Mouse (Mus musculus): ENCODE measurements around the gene Plod2. TPM values are rescaled to one million over a fixed set of nuclear protein-coding genes. Genes with fewer than 3 reads are reported as not detected.

Plod2 gene
- polyA plus RNA-seq, 1 experiment from 2014 or later = 15.7 TPM

DNA sequence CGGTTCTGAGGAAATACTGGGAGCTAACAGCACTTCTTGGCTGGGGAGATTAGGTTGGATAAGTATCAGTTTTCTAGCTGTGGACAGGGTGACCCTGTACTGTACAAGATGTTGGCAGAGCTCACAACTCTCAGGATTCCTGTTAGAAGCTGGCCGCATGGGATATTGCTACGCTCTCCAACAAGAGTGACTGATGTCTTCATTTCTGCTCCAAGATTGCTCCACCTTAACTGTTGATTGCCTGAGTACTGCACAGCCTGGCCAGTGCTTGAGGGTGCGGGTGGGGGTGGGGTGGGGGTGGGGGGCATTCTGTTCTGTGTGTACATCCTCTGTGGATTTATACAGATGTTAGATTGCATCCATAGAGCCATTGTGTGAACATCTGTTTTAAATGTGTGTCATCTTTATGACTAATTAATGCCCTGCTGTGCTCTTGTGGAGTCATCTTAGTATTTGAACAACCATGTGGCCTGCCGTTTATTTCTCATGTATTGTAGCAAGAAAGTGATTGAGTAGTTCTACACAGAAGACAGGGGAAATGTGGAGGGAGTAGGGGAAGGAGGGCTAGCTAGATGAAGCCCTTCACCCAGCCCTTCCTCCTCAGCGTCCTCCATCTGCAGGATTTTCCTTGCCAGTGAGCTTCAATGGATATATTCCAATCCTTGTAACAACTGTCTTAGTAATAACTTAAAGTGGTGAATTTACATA, 19.0 kb downstream of the Plod2 start:
- Histone ChIP-seq H3K9me3 (ENCODE audit: low read length) (no peaks in the 10 kb centered on the region), H3K4me3 (ENCODE audit: low read depth, low read length) (no peak overlapping the region), H3K36me3 (ENCODE audit: insufficient read depth, low read length) (no peaks in the 10 kb centered on the region), H3K4me2 (replicated peaks; ENCODE audit: low read depth, low read length) (no peak overlapping the region), H3K9ac (replicated peaks; ENCODE audit: low read depth) (no peak overlapping the region), H3K4me1 (ENCODE audit: insufficient read depth, low read depth, low read length) (no peaks in the 10 kb centered on the region), H3K27me3 (replicated peaks; ENCODE audit: insufficient read depth, low read length) (no peaks in the 10 kb centered on the region), H3K27ac (ENCODE audit: low read length) (no peak overlapping the region)
- no peak for TF ChIP-seq EP300 (IDR thresholded peaks at IDR 0.05)
- WGBS = 36% methylated on average over 6 of the region's 6 CpGs
- DNase-seq (ENCODE audit: low spot score) = peak; percentile 44
- peak; percentile 56 for ATAC-seq

GRCm38 (mm10) chr9:92562416-92562815, 20.4 kb downstream of the Plod2 start:
- TF ChIP-seq EP300 (IDR thresholded peaks at IDR 0.05) = no peak
- no peak for TF ChIP-seq CTCF (IDR thresholded peaks at IDR 0.05)
- no peak for ATAC-seq
- Histone ChIP-seq H3K9me3 (ENCODE audit: low read length) (no peaks in the 10 kb centered on the region), H3K27me3 (replicated peaks; ENCODE audit: insufficient read depth, low read length) (no peaks in the 10 kb centered on the region), H3K27ac (ENCODE audit: low read length) (no peak overlapping the region), H3K9ac (replicated peaks; ENCODE audit: low read depth) (no peak overlapping the region), H3K4me2 (replicated peaks; ENCODE audit: low read depth, low read length) (no peak overlapping the region), H3K4me1 (ENCODE audit: insufficient read depth, low read depth, low read length) (no peaks in the 10 kb centered on the region), H3K4me3 (ENCODE audit: low read depth, low read length) (no peak overlapping the region), H3K36me3 (ENCODE audit: insufficient read depth, low read length) (no peaks in the 10 kb centered on the region)
- 67% methylated on average over 5 of the region's 5 CpGs for WGBS
- DNase-seq (ENCODE audit: low spot score) = no peak

- Histone ChIP-seq H3K9ac (replicated peaks; ENCODE audit: low read depth) (no peak overlapping the region), H3K4me2 (replicated peaks; ENCODE audit: low read depth, low read length) (no peak overlapping the region), H3K4me1 (ENCODE audit: insufficient read depth, low read depth, low read length) (no peaks in the 10 kb centered on the region), H3K27me3 (replicated peaks; ENCODE audit: insufficient read depth, low read length) (no peaks in the 10 kb centered on the region), H3K36me3 (ENCODE audit: insufficient read depth, low read length) (no peaks in the 10 kb centered on the region), H3K27ac (ENCODE audit: low read length) (no peak overlapping the region), H3K4me3 (ENCODE audit: low read depth, low read length) (no peak overlapping the region), H3K9me3 (ENCODE audit: low read length) (no peaks in the 10 kb centered on the region)
- TF ChIP-seq CTCF (IDR thresholded peaks at IDR 0.05) = no peak
- no peak for TF ChIP-seq EP300 (IDR thresholded peaks at IDR 0.05)
- WGBS = 84% methylated on average over 6 of the region's 6 CpGs
- ATAC-seq = no peak
- no peak for DNase-seq (ENCODE audit: low spot score)
Observed at GRCm38 (mm10) chr9:92563306-92563705, 21.3 kb downstream of the Plod2 start.

GRCm38 (mm10) chr9:92564391-92564790, 22.4 kb downstream of the Plod2 start:
- H3K4me3 ChIP-seq (ENCODE audit: low read depth, low read length) = no peak overlapping the region
- H3K4me2 ChIP-seq (replicated peaks; ENCODE audit: low read depth, low read length) = no peak overlapping the region
- no peaks in the 10 kb centered on the region for H3K9me3 ChIP-seq (ENCODE audit: low read length)
- no peaks in the 10 kb centered on the region for H3K36me3 ChIP-seq (ENCODE audit: insufficient read depth, low read length)
- no peak for DNase-seq (ENCODE audit: low spot score)
- H3K4me1 ChIP-seq (ENCODE audit: insufficient read depth, low read depth, low read length) = no peaks in the 10 kb centered on the region
- no peak overlapping the region for H3K27ac ChIP-seq (ENCODE audit: low read length)
- TF ChIP-seq EP300 (IDR thresholded peaks at IDR 0.05) (no peak), CTCF (IDR thresholded peaks at IDR 0.05) (no peak)
- 96% methylated on average over 1 of the region's 1 CpGs for WGBS
- H3K9ac ChIP-seq (replicated peaks; ENCODE audit: low read depth) = no peak overlapping the region
- no peak for ATAC-seq
- H3K27me3 ChIP-seq (replicated peaks; ENCODE audit: insufficient read depth, low read length) = no peaks in the 10 kb centered on the region

- no peak overlapping the region for H3K27ac ChIP-seq (ENCODE audit: low read length)
- H3K27me3 ChIP-seq (replicated peaks; ENCODE audit: insufficient read depth, low read length) = no peaks in the 10 kb centered on the region
- no peak for DNase-seq (ENCODE audit: low spot score)
- H3K9me3 ChIP-seq (ENCODE audit: low read length) = no peaks in the 10 kb centered on the region
- 43% methylated on average over 3 of the region's 3 CpGs for WGBS
- H3K9ac ChIP-seq (replicated peaks; ENCODE audit: low read depth) = no peak overlapping the region
- no peak overlapping the region for H3K4me3 ChIP-seq (ENCODE audit: low read depth, low read length)
- no peak for TF ChIP-seq EP300 (IDR thresholded peaks at IDR 0.05)
- TF ChIP-seq CTCF (IDR thresholded peaks at IDR 0.05) = no peak
- no peak for ATAC-seq
- H3K36me3 ChIP-seq (ENCODE audit: insufficient read depth, low read length) = no peaks in the 10 kb centered on the region
- no peaks in the 10 kb centered on the region for H3K4me1 ChIP-seq (ENCODE audit: insufficient read depth, low read depth, low read length)
- no peak overlapping the region for H3K4me2 ChIP-seq (replicated peaks; ENCODE audit: low read depth, low read length)
Observed at GRCm38 (mm10) chr9:92566234-92566633, 24.2 kb downstream of the Plod2 start.

- WGBS = 58% methylated on average over 7 of the region's 7 CpGs
- Histone ChIP-seq H3K9me3 (ENCODE audit: low read length) (no peaks in the 10 kb centered on the region), H3K4me2 (replicated peaks; ENCODE audit: low read depth, low read length) (no peak overlapping the region), H3K4me1 (ENCODE audit: insufficient read depth, low read depth, low read length) (no peaks in the 10 kb centered on the region), H3K27ac (ENCODE audit: low read length) (no peak overlapping the region), H3K4me3 (ENCODE audit: low read depth, low read length) (no peak overlapping the region), H3K9ac (replicated peaks; ENCODE audit: low read depth) (no peak overlapping the region), H3K36me3 (ENCODE audit: insufficient read depth, low read length) (no peaks in the 10 kb centered on the region), H3K27me3 (replicated peaks; ENCODE audit: insufficient read depth, low read length) (no peaks in the 10 kb centered on the region)
- no peak for TF ChIP-seq CTCF (IDR thresholded peaks at IDR 0.05)
- TF ChIP-seq EP300 (IDR thresholded peaks at IDR 0.05) = no peak
- ATAC-seq (no peak), DNase-seq (ENCODE audit: low spot score) (peak; percentile 40)
Observed at GRCm38 (mm10) chr9:92567474-92567873, 25.5 kb downstream of the Plod2 start.

DNA sequence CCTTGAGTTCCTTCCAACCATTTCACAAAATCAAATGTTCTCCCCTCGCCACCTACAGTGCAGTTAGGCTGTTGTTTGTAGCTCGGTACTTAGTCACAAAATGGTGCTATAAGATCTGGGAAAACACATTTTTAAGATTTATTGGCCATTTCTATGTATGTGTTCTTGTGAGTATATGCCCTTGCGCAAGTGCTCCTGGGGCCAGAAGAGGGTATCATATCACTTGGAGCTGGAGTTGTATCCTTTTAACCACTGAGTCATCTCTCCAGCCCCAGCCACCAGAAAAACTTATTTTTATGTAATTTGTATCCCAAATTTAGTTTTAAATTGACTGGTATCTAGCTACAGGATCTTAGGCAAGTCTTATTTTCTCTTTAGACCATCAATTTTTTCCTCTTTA, 26.8 kb downstream of the Plod2 start:
- DNase-seq (ENCODE audit: low spot score) = no peak
- Histone ChIP-seq H3K9ac (replicated peaks; ENCODE audit: low read depth) (no peak overlapping the region), H3K27me3 (replicated peaks; ENCODE audit: insufficient read depth, low read length) (no peaks in the 10 kb centered on the region), H3K4me3 (ENCODE audit: low read depth, low read length) (no peak overlapping the region), H3K4me2 (replicated peaks; ENCODE audit: low read depth, low read length) (no peak overlapping the region), H3K27ac (ENCODE audit: low read length) (no peak overlapping the region), H3K36me3 (ENCODE audit: insufficient read depth, low read length) (no peaks in the 10 kb centered on the region), H3K4me1 (ENCODE audit: insufficient read depth, low read depth, low read length) (no peaks in the 10 kb centered on the region), H3K9me3 (ENCODE audit: low read length) (no peaks in the 10 kb centered on the region)
- ATAC-seq = no peak
- TF ChIP-seq EP300 (IDR thresholded peaks at IDR 0.05) (no peak), CTCF (IDR thresholded peaks at IDR 0.05) (no peak)
- WGBS = 96% methylated on average over 3 of the region's 3 CpGs

All from lung, postnatal 0 days (tissue).